Mouse (Mus musculus): ENCODE measurements around the gene 6720489N17Rik.
"Not testable (repeated sequence)": the region's sequence is repeated elsewhere in the genome, so short reads cannot be mapped to it uniquely, and the experiment has no call there.

The 6720489N17Rik gene

GRCm38 (mm10) chr13:62623577-62624276 lies at the start of gene 6720489N17Rik:
Gene 6720489N17Rik, minus strand, starts transcription at chr13:62624182.
- peak; percentile 76 for DNase-seq (ENCODE audit: low read depth, low spot score)

- no peak for DNase-seq (ENCODE audit: low read depth, low spot score)
These were observed 29.4 kb upstream of the 6720489N17Rik start for GRCm38 (mm10) chr13:62653369-62653743.

GRCm38 (mm10) chr13:62652681-62653368 lies 28.8 kb upstream of the 6720489N17Rik start:
- DNase-seq (ENCODE audit: low read depth, low spot score) = peak; percentile 77

GRCm38 (mm10) chr13:62627071-62627470 lies 3.1 kb upstream of the 6720489N17Rik start:
- not testable (repeated sequence) for DNase-seq (ENCODE audit: low read depth, low spot score)

GRCm38 (mm10) chr13:62624277-62624665 lies 289 bp upstream of the 6720489N17Rik start:
- not testable (repeated sequence) for DNase-seq (ENCODE audit: low read depth, low spot score)

- DNase-seq (ENCODE audit: low read depth, low spot score) = not testable (repeated sequence)
These were observed 6.5 kb downstream of the 6720489N17Rik start for GRCm38 (mm10) chr13:62617449-62617848.

DNA sequence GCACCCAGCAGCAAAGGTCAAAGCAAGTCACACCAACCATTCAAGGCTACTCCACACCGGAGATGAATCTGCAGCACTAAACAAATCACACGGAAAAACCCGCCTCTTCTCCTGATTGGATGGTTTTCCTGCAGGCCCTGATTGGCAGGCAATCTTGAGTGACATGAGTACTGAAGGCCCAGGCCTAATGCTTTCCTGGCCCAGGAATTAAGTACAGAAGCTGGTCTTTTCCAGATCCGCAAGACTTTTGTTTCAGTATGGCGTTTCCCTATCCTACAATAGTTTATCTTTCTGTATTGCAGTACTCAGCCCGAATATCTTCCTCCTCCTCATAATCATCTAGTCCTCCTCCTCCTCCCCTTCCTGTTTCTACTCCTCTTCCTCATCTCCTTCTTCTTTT lies 52.9 kb downstream of the 6720489N17Rik start, which contains the start of gene Zfp934:
Gene Zfp934, minus strand, starts transcription at position 101 of the 400 bp plus-strand sequence.
- DNase-seq (ENCODE audit: low read depth, low spot score) = not testable (repeated sequence)

GRCm38 (mm10) chr13:62561696-62562095 lies 62.3 kb downstream of the 6720489N17Rik start:
- not testable (repeated sequence) for DNase-seq (ENCODE audit: low read depth, low spot score)

- peak; percentile 0 for DNase-seq (ENCODE audit: low read depth, low spot score)
These were observed 65.5 kb downstream of the 6720489N17Rik start, which contains the start of gene Zfp935 for GRCm38 (mm10) chr13:62558189-62559110. Gene Zfp935, minus strand, starts transcription at chr13:62558511.
